Mouse (Mus musculus): Measurements from ENCODE around the gene Nae1. TPM values are rescaled to one million over a fixed set of nuclear protein-coding genes. Genes with fewer than 3 reads are reported as not detected.
A peak's percentile ranks its signal among the peaks of the same experiment; 100 is the strongest.

Gene Nae1
- total RNA-seq, 1 experiment = 42.8 TPM

DNA sequence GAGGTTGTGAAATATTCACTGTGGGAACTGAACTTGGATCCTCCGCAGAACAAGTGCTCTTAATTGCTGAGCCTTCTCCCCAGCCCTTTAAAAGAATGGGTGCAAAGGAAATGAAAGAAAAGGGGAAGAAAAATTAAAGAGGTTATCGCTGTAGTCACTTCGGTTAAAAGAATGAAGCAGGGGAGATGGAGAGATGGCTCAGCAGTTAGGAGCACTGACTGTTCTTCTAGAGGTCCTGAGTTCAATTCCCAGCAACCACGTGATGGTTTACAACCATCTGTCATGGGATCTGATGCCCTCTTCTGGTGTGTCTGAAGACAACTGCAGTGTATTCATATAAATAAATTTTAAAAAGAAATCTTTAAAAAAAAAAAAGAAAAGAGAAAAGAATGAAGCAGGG, 1.6 kb upstream of the Nae1 start:
- no peak for DNase-seq (ENCODE audit: low read depth, low spot score)
- H3K4me3 ChIP-seq (ENCODE audit: insufficient read depth in 1 of 2, low read depth in 1 of 2, low read length in 2 of 2, poor library complexity in 1 of 2, severe bottlenecking in 1 of 2) = no peak overlapping the region
- in situ Hi-C loops (cut with MboI; ENCODE audit: low sequenced_read_pairs in 2 of 2, unreplicated experiment in 2 of 2) = no loop called here
- no peak for TF ChIP-seq CHD2 (IDR thresholded peaks at IDR 0.05; ENCODE audit: low read depth, low read length)
- no peak for TF ChIP-seq HCFC1 (IDR thresholded peaks at IDR 0.05; ENCODE audit: borderline replicate concordance, insufficient read depth, low read length)
- TF ChIP-seq ZNF384 (IDR thresholded peaks at IDR 0.05; ENCODE audit: low read depth, low read length) = no peak
- TF ChIP-seq MAFK (IDR thresholded peaks at IDR 0.05; ENCODE audit: insufficient read depth, low read depth, low read length) = no peak
- TF ChIP-seq ZC3H11A (IDR thresholded peaks at IDR 0.05; ENCODE audit: borderline replicate concordance, low read depth, low read length) = no peak
- peaks cover 0 to 4% of the 10 kb centered on the region in 2 experiments; a peak in 1 of 4 replicates for H3K4me1 ChIP-seq (ENCODE audit: control insufficient read depth in 2 of 2, insufficient read depth in 2 of 2, low read length in 2 of 2, poor library complexity in 1 of 2)
- H3K9ac ChIP-seq (ENCODE audit: insufficient read depth, low read depth, low read length, poor library complexity, severe bottlenecking) = no peak overlapping the region
- no peak overlapping the region for H3K27ac ChIP-seq (ENCODE audit: insufficient read depth, low read depth, low read length, poor library complexity, severe bottlenecking)
- no peaks in the 10 kb centered on the region for H3K9me3 ChIP-seq (ENCODE audit: control insufficient read depth, insufficient read depth, low read depth, low read length)
- H3K36me3 ChIP-seq (ENCODE audit: control insufficient read depth, insufficient read depth, low read length, poor library complexity, severe bottlenecking) = no peaks in the 10 kb centered on the region

DNA sequence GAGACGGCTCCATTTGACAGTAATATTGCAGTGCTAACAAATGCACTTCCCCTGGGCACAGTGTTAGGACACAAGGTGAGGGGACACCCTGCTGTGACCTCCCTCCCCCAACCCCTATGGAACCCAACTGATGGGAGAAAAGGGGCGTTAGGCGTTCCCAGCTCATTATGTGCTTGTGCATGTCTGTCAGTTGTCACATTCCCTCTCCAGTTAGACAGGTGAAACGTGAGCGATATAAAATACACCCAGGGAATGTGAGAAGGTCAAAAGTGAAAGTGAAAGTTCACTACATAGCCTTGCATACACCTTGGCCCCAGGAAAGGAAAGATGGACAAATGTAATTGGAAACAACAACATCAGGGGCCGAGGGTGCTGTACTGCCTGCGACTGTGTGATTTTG, 941 bp upstream of the Nae1 start:
- no peak overlapping the region for H3K27ac ChIP-seq (ENCODE audit: insufficient read depth, low read depth, low read length, poor library complexity, severe bottlenecking)
- H3K36me3 ChIP-seq (ENCODE audit: control insufficient read depth, insufficient read depth, low read length, poor library complexity, severe bottlenecking) = no peaks in the 10 kb centered on the region
- in situ Hi-C loops (cut with MboI; ENCODE audit: low sequenced_read_pairs in 2 of 2, unreplicated experiment in 2 of 2) = no loop called here
- TF ChIP-seq MAFK (IDR thresholded peaks at IDR 0.05; ENCODE audit: insufficient read depth, low read depth, low read length) = no peak
- no peak for TF ChIP-seq CHD2 (IDR thresholded peaks at IDR 0.05; ENCODE audit: low read depth, low read length)
- TF ChIP-seq HCFC1 (IDR thresholded peaks at IDR 0.05; ENCODE audit: borderline replicate concordance, insufficient read depth, low read length) = no peak
- TF ChIP-seq ZNF384 (IDR thresholded peaks at IDR 0.05; ENCODE audit: low read depth, low read length) = no peak
- no peak for TF ChIP-seq ZC3H11A (IDR thresholded peaks at IDR 0.05; ENCODE audit: borderline replicate concordance, low read depth, low read length)
- peaks cover 0 to 4% of the 10 kb centered on the region in 2 experiments; a peak in 1 of 4 replicates for H3K4me1 ChIP-seq (ENCODE audit: control insufficient read depth in 2 of 2, insufficient read depth in 2 of 2, low read length in 2 of 2, poor library complexity in 1 of 2)
- H3K4me3 ChIP-seq (ENCODE audit: insufficient read depth in 1 of 2, low read depth in 1 of 2, low read length in 2 of 2, poor library complexity in 1 of 2, severe bottlenecking in 1 of 2) = no peak overlapping the region
- H3K9ac ChIP-seq (ENCODE audit: insufficient read depth, low read depth, low read length, poor library complexity, severe bottlenecking) = no peak overlapping the region
- no peaks in the 10 kb centered on the region for H3K9me3 ChIP-seq (ENCODE audit: control insufficient read depth, insufficient read depth, low read depth, low read length)
- no peak for DNase-seq (ENCODE audit: low read depth, low spot score)

DNA sequence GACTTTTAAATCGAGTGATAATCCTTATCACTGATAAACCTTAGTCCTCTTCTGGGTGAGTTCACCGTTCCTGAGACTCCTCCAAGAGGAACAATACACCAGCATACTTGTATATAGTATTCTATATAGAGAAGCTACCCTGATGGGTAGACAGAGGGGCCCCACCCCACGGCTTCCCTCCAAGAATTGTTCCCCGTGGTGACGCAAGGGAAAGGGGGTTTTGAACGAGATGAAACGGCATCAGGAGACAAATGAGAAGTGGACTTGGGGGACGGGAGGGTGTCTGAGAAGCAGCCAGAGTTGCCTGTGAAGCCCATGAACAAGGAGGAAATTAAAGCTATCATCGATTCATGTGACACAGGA, 323 bp upstream of the Nae1 start:
- TF ChIP-seq ZNF384 (IDR thresholded peaks at IDR 0.05; ENCODE audit: low read depth, low read length) (no peak), ZC3H11A (IDR thresholded peaks at IDR 0.05; ENCODE audit: borderline replicate concordance, low read depth, low read length) (no peak), CHD2 (IDR thresholded peaks at IDR 0.05; ENCODE audit: low read depth, low read length) (no peak), MAFK (IDR thresholded peaks at IDR 0.05; ENCODE audit: insufficient read depth, low read depth, low read length) (no peak), HCFC1 (IDR thresholded peaks at IDR 0.05; ENCODE audit: borderline replicate concordance, insufficient read depth, low read length) (no peak)
- Histone ChIP-seq H3K9me3 (ENCODE audit: control insufficient read depth, insufficient read depth, low read depth, low read length) (no peaks in the 10 kb centered on the region), H3K4me1 (ENCODE audit: control insufficient read depth in 2 of 2, insufficient read depth in 2 of 2, low read length in 2 of 2, poor library complexity in 1 of 2) (peaks cover 0 to 4% of the 10 kb centered on the region in 2 experiments; a peak in 1 of 4 replicates), H3K27ac (ENCODE audit: insufficient read depth, low read depth, low read length, poor library complexity, severe bottlenecking) (no peak overlapping the region), H3K36me3 (ENCODE audit: control insufficient read depth, insufficient read depth, low read length, poor library complexity, severe bottlenecking) (peaks cover 2% of the 10 kb centered on the region; the same call in 1 of the 2 replicates), H3K4me3 (ENCODE audit: insufficient read depth in 1 of 2, low read depth in 1 of 2, low read length in 2 of 2, poor library complexity in 1 of 2, severe bottlenecking in 1 of 2) (peak overlapping the region; percentile 14 to 98; a peak in 3 of 4 replicates), H3K9ac (ENCODE audit: insufficient read depth, low read depth, low read length, poor library complexity, severe bottlenecking) (no peak overlapping the region; the same call in 1 of the 2 replicates)
- in situ Hi-C loops (cut with MboI; ENCODE audit: low sequenced_read_pairs in 2 of 2, unreplicated experiment in 2 of 2) = no loop called here
- DNase-seq (ENCODE audit: low read depth, low spot score) = no peak

DNA sequence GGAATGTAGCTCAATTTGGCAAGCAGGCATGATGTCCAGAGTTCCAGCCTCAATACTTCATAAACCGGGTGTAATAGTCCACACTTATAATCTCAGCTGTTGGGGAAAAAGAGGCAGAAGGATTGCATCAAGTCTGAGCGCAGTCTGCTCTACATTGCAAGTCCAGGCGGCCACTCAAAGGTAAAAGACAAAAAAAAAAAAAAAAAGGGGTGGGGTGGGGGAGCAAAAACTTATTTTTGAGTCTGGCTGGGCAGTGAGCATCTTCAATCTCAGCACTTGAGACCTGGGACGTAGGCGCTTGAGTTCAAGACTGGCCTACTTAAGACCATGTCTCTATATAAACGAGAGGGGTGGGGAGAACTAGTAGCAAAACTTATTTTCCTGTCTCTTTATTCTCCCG, 886 bp downstream of the Nae1 start:
- DNase-seq (ENCODE audit: low read depth, low spot score) = no peak
- H3K36me3 ChIP-seq (ENCODE audit: control insufficient read depth, insufficient read depth, low read length, poor library complexity, severe bottlenecking) = peaks cover 4% of the 10 kb centered on the region
- H3K27ac ChIP-seq (ENCODE audit: insufficient read depth, low read depth, low read length, poor library complexity, severe bottlenecking) = no peak overlapping the region
- peak overlapping the region; percentile 96 for H3K9ac ChIP-seq (ENCODE audit: insufficient read depth, low read depth, low read length, poor library complexity, severe bottlenecking)
- H3K4me1 ChIP-seq (ENCODE audit: control insufficient read depth in 2 of 2, insufficient read depth in 2 of 2, low read length in 2 of 2, poor library complexity in 1 of 2) = peaks cover 0 to 4% of the 10 kb centered on the region in 2 experiments; a peak in 1 of 4 replicates
- in situ Hi-C loops (cut with MboI; ENCODE audit: low sequenced_read_pairs in 2 of 2, unreplicated experiment in 2 of 2) = no loop called here
- peak; percentile 57 for TF ChIP-seq ZNF384 (IDR thresholded peaks at IDR 0.05; ENCODE audit: low read depth, low read length)
- TF ChIP-seq CHD2 (IDR thresholded peaks at IDR 0.05; ENCODE audit: low read depth, low read length) = no peak
- H3K4me3 ChIP-seq (ENCODE audit: insufficient read depth in 1 of 2, low read depth in 1 of 2, low read length in 2 of 2, poor library complexity in 1 of 2, severe bottlenecking in 1 of 2) = peak overlapping the region; percentile 96 to 98
- no peaks in the 10 kb centered on the region for H3K9me3 ChIP-seq (ENCODE audit: control insufficient read depth, insufficient read depth, low read depth, low read length)

DNA sequence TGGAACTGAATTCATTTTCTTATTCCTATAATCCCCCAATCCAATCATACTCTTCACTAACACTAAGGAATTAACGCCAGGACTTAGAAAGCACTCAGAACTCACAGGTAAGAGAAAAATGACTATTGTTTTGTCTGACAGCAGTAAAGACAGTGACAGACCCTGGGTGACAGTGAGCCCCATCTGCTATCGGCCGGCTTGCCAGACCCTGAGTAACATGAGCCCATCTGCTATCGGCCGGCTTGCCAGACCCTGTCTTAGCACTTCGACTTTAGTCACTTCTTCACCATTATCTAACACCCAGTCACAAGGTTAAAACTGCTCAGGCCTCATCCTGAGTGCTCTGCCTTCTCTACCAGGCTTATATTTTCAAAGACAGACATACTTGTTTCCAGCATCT, 4.8 kb downstream of the Nae1 start:
- Histone ChIP-seq H3K27ac (ENCODE audit: insufficient read depth, low read depth, low read length, poor library complexity, severe bottlenecking) (no peak overlapping the region), H3K9me3 (ENCODE audit: control insufficient read depth, insufficient read depth, low read depth, low read length) (no peaks in the 10 kb centered on the region), H3K36me3 (ENCODE audit: control insufficient read depth, insufficient read depth, low read length, poor library complexity, severe bottlenecking) (peaks cover 4% of the 10 kb centered on the region), H3K4me1 (ENCODE audit: control insufficient read depth in 2 of 2, insufficient read depth in 2 of 2, low read length in 2 of 2, poor library complexity in 1 of 2) (no peaks in the 10 kb centered on the region), H3K9ac (ENCODE audit: insufficient read depth, low read depth, low read length, poor library complexity, severe bottlenecking) (no peak overlapping the region), H3K4me3 (ENCODE audit: insufficient read depth in 1 of 2, low read depth in 1 of 2, low read length in 2 of 2, poor library complexity in 1 of 2, severe bottlenecking in 1 of 2) (no peak overlapping the region)
- no peak for TF ChIP-seq CHD2 (IDR thresholded peaks at IDR 0.05; ENCODE audit: low read depth, low read length)
- no peak for TF ChIP-seq ZNF384 (IDR thresholded peaks at IDR 0.05; ENCODE audit: low read depth, low read length)
- no peak for TF ChIP-seq MAFK (IDR thresholded peaks at IDR 0.05; ENCODE audit: insufficient read depth, low read depth, low read length)
- TF ChIP-seq ZC3H11A (IDR thresholded peaks at IDR 0.05; ENCODE audit: borderline replicate concordance, low read depth, low read length) = no peak
- no peak for TF ChIP-seq HCFC1 (IDR thresholded peaks at IDR 0.05; ENCODE audit: borderline replicate concordance, insufficient read depth, low read length)
- DNase-seq (ENCODE audit: low read depth, low spot score) = no peak
- in situ Hi-C loops (cut with MboI; ENCODE audit: low sequenced_read_pairs in 2 of 2, unreplicated experiment in 2 of 2) = no loop called here
